Mouse (Mus musculus) heart, postnatal 0 days (tissue): ENCODE measurements around the gene Glra1.

ENCODE experiments used
- CTCF ChIP-seq: IDR thresholded peaks from 2 replicates; pipeline ENCODE4 v1.5.1; 2016; ENCODE audit warnings: antibody characterized with exemption, control low read depth, low read depth
- EP300 ChIP-seq: IDR thresholded peaks from 2 replicates; pipeline ENCODE4 v1.6.1; 2016; ENCODE audit warnings: antibody characterized with exemption, low read depth

DNA sequence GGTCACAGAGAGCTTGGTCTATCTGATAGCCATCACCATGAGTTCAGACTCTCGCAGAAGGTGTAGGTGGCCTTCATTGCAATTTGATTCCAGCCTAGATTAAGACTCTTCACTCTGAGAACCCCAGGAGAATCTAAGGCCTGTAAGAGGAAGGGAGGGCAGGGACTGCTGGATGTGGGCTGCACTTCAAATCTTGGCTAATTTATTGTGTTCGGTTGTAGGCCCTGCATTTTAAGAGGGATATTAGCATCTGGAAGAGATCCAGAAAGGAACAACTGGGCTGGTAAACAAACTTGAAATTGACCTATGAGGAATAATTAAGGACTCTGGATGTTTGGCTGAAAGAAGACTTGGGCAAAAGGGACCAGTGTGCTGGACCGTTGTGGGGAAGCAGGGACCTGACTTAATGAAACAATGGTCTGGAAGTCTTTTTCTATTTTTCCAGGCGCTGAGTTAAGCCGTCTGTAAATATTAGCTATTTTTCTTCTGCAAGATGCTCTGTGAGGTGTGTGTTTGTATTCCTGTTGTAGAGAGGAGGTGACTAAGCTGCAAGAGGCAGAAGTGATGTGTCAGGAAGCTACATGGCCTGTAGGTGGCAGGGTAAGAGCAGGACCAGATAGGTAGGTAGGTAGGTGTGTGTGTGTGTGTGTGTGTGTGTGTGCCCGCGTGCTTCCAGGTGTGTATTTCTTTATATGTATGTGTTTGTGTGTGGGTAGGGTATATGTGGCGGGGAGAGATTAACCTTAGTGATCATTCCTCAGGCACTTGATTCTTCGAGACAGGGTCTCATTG, 18.4 kb downstream of the Glra1 start:
- TF ChIP-seq EP300 (no peak), CTCF (no peak)
